Mouse (Mus musculus): ENCODE measurements at regions not wholly inside any gene's neighbourhood (a gene's known extent, or its start where the extent isn't known, plus 50 kb on each side); places are given as distances from the start of the nearest gene placed in this dataset.

DNA sequence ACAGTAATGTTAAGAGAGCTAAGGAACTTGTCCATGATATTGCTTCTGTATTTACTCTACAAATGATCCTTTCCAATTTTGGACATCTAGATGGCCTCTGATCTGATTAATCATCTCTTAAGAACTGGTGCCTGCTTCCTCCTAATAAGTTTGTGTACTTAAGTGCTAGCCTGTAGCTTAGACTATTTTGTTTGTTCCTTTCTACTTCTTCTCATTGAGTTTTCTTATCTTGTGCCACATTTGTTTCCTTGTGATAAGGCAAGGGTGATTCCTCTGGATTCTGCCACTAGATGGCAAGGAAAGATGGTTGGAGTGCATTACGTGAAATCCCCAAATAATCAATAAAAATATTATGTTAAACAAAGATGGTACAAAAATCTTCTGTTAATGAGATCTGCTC lies 148.0 kb downstream of the Calcrl start:
- TF ChIP-seq GATA1 (IDR thresholded peaks at IDR 0.05; ENCODE audit: low read length) (no peak), TAL1 (IDR thresholded peaks at IDR 0.05; ENCODE audit: low read length) (no peak)

Data from erythroblast, embryonic 14.5 days (primary cell).